Mouse (Mus musculus): ENCODE measurements around the gene Cfap61.

Cfap61 gene

GRCm38 (mm10) chr2:145949475-145950068 lies 15.0 kb downstream of the Cfap61 start:
- DNase-seq (ENCODE audit: low spot score in 2 of 2), result no peak

DNA sequence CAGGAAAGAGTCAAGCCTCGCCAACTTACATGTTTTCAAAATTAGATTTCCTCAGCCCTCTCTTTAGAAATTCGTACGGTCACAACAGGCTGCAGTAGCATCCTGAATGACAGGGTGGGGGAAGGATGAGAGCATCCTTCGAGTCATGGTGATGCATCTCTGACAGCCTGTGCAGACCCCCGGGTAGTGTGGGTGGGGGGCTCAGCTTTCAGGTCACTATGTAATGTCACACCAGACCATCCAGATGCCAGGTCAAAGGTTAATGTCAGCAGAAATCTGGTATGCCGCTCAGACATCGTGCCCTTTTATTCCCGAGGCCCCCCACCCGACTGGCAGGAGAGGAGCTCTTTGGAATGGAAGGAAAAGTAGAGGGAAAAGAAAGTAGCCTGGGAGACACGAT lies 15.7 kb downstream of the Cfap61 start:
- no peak for DNase-seq (ENCODE audit: low spot score in 2 of 2)

GRCm38 (mm10) chr2:145952726-145953125 lies 18.1 kb downstream of the Cfap61 start:
- no peak for DNase-seq (ENCODE audit: low spot score in 2 of 2)

- DNase-seq (ENCODE audit: low spot score in 2 of 2), result no peak
Measured at GRCm38 (mm10) chr2:145955844-145956243, 21.3 kb downstream of the Cfap61 start.

DNA sequence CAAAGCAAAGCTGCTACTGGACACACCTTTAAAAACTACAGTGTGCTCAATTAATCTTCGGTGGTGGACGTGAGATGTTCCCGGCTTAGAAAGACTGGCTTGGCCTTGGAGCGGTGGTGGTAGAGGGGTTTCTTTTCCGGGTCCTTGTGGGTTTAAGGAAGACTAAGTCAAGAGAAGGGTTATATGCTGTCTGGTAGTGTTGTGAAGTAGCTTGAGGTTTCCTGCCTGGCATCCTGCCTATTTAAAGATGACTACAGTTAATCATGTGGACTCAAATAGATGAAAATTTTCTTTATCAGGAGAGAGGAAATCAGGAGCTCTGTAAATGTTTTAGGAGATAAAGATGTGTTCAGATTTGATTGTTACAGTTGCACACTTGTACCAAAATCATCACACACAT lies 21.7 kb downstream of the Cfap61 start:
- no peak for DNase-seq (ENCODE audit: low spot score in 2 of 2)

- DNase-seq (ENCODE audit: low spot score in 2 of 2), result no peak
Measured at GRCm38 (mm10) chr2:145957450-145957849, 22.9 kb downstream of the Cfap61 start.

- no peak for DNase-seq (ENCODE audit: low spot score in 2 of 2)
Measured at GRCm38 (mm10) chr2:145958097-145958496, 23.5 kb downstream of the Cfap61 start.

DNA sequence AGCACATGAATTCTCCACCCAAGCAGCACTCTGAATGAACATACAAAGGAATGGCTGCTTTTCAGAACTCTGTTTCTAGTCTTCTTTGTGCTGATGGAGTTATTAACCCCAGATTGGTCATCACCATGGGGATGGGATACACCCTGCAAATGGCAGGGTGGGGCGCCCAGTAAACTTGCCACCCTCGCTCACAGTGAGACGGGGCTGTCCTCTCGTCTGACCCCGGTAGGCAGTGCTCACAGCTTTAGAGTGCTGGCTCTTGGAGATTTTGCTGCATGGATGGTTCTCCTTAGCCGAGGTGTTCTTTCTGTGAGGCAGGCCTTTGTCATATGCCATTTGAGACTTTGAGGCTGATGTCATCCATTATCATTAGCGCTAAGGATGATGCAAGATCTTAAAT lies 24.0 kb downstream of the Cfap61 start:
- DNase-seq (ENCODE audit: low spot score in 2 of 2), result no peak

DNA sequence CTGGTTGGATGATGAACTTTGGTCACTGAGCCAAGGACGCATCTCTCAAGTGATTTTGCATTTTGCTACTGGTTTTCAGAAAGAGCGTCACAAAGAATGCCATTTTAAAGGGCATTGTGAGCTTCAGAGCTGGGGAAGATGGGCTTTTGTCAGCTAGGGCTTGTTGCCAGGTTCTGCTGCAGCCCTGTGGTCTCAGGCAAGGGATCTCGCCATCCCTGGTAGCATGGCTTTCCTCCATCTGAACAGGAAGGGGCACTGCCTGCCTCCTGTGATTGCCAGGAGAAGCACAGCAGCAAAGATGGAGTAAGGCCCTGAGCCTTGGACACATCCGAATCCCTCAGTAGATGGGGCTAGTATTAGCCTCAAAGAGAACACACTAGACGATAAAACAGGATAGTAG lies 27.3 kb downstream of the Cfap61 start:
- no peak for DNase-seq (ENCODE audit: low spot score in 2 of 2)

DNA sequence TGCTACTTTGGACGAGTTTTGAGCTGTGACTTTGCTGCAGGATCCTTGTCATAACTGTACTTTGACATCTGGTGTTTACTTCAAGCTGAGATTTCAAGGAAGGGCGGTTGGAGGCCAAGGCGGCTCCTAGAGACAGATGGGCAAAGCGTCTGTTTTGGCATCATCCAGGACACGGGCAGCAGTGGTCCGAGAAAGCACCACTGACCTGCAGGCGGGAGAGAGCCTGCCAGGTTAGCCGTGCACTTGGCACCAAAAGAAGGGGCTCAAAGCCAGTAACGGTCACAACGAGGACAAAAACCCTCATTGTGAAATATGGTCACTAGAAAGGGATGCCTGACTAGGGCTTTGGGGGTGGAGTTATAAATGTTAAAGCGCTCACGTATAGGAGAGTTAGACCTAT lies 36.2 kb downstream of the Cfap61 start:
- no peak for DNase-seq (ENCODE audit: low spot score in 2 of 2)

DNA sequence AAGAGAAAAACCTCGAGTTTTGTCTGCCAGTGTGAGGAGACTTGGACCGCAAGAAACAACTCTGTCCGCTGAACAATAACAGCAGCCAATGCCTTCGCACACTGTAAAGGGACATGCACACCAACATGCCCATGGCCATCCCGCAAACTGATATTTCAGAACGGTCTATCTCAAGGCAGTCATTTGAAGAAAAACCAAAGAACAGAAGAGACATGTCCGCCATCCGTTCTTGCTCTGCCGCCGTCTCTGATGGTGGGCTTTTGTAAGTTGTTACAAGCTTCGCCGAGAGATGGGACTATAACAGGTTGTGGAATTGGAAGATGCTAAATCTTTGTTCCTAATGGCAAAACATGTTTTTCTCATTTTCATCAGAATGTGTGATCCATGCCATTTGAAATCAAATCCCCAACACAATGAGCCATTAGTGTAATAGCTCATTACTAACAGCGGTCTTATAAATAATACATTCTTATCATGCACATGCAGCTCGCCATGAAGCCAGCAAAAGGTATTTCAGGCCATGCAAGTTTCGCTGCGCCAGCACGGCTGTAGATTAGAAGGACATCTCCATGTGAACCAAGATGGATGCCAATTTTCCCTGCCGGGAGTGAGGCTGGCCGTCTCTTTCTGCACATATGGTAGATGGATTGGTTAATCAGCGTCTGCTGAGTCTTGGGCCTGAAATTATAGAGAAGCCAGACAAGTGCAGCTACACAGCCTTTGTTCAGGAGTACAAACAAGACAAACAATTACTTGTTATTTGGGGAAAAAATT lies 36.8 kb downstream of the Cfap61 start:
- DNase-seq (ENCODE audit: low spot score in 2 of 2), result no peak

- no peak for DNase-seq (ENCODE audit: low spot score in 2 of 2)
Measured at GRCm38 (mm10) chr2:145972571-145972970, 38.0 kb downstream of the Cfap61 start.

GRCm38 (mm10) chr2:145979616-145980015 lies 45.0 kb downstream of the Cfap61 start:
- no peak for DNase-seq (ENCODE audit: low spot score in 2 of 2)

DNA sequence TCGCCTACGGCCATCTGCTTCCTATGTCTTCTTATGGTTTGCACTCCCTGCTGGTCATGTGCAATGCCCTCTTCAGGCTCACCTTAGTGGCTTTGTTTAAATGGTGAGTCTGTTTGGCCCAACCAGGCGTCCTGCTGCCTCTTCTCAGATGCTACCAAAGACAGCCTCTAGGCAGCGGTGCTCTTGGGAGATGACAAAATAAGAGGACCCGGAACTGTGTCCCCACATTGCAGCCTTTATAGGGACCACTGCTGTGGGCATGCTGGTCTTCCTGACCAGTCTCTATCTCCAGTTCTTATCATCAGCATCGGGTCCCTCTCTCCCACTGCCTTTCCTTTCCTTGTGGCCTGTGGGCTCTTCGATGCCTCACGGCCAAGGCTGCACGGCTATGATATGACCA lies 46.3 kb downstream of the Cfap61 start:
- DNase-seq (ENCODE audit: low spot score in 2 of 2), result no peak

GRCm38 (mm10) chr2:145981699-145982112 lies 47.1 kb downstream of the Cfap61 start:
- no peak for DNase-seq (ENCODE audit: low spot score in 2 of 2)

DNA sequence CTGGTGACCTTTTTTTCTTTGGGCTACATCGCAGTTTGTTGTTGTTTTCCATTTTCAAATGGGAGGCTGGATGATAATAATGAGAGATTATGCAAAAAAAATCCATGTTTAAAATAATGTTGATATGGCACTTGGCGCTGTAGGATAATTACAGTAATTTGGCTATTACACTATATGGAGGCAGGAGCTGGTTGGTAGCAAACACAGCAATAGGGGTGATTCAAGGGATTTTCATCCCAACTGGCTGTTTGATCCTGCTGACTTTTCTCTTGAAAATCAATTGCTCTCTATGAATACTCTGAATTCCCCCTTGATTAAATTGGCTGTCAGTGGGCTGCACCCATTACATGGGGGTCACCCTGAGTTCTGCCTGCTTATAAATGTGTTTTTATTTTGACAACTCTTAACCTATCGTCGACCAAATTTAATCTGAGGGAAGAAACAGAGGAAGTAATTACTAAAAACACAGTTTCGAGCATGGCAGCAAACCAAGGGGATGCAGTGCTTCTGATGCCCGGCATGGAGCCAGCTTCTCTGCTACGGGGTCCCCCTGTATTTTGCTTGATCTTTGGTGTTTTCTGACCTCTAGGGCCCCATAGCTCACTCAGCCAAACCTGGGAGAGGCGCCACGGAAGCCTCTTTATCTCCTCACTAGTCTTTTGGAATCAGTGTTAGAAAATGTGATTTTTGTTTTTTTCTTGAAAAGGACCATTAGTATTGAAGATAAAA lies 47.9 kb downstream of the Cfap61 start:
- DNase-seq (ENCODE audit: low spot score in 2 of 2), result no peak

- DNase-seq (ENCODE audit: low spot score in 2 of 2), result no peak
Measured at GRCm38 (mm10) chr2:145987757-145988156, 53.2 kb downstream of the Cfap61 start.

- DNase-seq (ENCODE audit: low spot score in 2 of 2), result no peak
Measured at GRCm38 (mm10) chr2:145990446-145990845, 55.9 kb downstream of the Cfap61 start.

DNA sequence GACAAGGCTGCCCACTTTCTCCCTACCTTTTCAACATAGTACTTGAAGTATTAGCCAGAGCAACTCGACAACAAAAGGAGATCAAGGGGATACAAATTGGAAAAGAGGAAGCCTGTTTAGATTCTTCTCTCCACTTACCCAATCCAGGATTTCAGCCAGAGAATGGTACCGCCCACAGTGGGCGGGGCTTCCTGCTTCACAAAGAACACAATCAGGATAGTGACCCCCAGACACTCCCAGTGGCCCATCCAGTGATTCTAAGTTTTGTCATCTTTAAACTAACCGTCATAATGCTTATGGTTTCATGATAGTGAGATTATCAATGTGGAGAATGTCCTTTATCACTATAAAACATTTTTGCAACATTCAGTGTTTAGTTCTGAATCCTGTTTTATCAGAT lies 61.9 kb downstream of the Cfap61 start:
- DNase-seq (ENCODE audit: low spot score in 2 of 2), result no peak

- DNase-seq (ENCODE audit: low spot score in 2 of 2), result no peak
Measured at GRCm38 (mm10) chr2:145997956-145998525, 63.5 kb downstream of the Cfap61 start.

- no peak for DNase-seq (ENCODE audit: low spot score in 2 of 2)
Measured at GRCm38 (mm10) chr2:146008801-146009200, 74.2 kb downstream of the Cfap61 start.

DNA sequence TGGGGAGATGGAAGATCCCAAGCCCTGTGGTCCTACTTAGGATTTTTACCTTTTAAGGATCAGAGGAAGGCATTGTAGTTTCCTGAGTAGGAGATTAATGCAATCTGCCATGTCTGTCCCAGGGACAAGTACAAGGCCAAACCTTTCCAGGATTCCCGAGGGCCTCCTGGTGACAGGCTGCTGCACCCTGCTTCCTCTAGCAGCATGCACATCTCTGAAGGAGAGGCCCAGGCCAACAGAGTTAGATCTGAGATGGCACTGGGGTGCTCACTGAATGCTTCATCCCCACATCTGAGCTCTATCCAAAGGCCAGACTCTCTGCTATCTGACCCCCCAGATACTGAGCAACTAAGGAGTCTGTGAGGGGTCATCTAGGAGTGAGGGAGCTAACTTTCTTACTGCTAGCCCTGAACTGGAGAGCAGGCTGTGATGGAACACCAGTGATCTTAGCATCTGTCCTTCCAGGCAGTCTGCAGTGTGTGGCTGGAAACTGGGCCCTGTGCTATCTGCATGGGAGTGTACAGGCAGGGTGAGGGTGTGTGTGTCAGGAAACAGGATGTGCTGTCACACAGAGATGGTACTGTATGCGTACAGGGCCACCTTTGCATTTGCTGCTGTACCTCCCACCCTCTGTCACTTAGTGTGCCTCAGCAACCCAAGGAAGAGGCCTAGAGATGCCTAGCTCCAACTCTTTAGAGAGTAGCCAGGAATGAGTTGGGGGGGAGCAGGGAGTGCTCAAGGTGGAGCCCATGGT lies 75.2 kb downstream of the Cfap61 start:
- no peak for DNase-seq (ENCODE audit: low spot score in 2 of 2)
